Mouse (Mus musculus) layer of hippocampus, adult 2 months (tissue): ENCODE results near the gene Frat2. TPM values are rescaled to one million over a fixed set of nuclear protein-coding genes. Genes with fewer than 3 reads are reported as not detected.

Experiments used
- DNase-seq, 2 experiments: peaks; one replicate each; pipeline ENCODE4 v3.0.0; 2022; ENCODE audit warnings: low spot score in 2 of 2
- H3K27ac ChIP-seq: fragments of 200-600 bp; 2 replicates; pipeline ENCODE4 v1.8.1; 2022
- H3K4me3 ChIP-seq: fragments of 200-600 bp; 2 replicates; pipeline ENCODE4 v1.8.1; 2022; ENCODE audit warnings: mild to moderate bottlenecking
- CTCF ChIP-seq: fragments of 200-600 bp; conservative IDR thresholded peaks from 2 replicates; pipeline ENCODE4 v1.8.1; 2022; ENCODE audit warnings: antibody characterized with exemption, mild to moderate bottlenecking, moderate library complexity
- total RNA-seq, 2 experiments: library from RNA; stranded (reverse); gene quantifications; 2 replicates each; pipeline ENCODE4 v1.2.3; 2021

The Frat2 gene
- total RNA-seq, 2 experiments from 2014 or later, result 10.7 to 11.7 TPM

DNA sequence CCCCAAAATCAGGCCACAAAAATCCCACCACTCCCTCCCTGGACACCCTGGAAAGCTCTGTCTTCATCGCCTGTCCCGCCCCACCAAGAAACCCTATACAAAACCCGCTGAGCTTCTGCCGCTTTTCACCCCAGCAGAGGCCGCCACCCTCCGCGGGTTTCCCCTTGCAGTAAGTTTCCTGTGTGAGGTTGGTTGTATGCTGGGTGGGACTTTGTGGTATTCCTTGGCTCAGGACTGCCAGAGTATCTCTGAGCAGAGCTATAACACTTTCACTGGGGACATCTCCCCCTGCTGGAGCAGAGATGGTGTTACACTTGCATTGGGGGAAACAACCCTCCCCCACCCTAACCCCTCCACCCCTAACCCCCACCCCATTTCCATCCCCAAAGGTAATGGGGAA lies 44.6 kb downstream of the Frat2 start:
- Histone ChIP-seq H3K4me3 (no peak overlapping the region), H3K27ac (no peak overlapping the region)
- peak; percentile 65 for TF ChIP-seq CTCF
- DNase-seq, result no peak

DNA sequence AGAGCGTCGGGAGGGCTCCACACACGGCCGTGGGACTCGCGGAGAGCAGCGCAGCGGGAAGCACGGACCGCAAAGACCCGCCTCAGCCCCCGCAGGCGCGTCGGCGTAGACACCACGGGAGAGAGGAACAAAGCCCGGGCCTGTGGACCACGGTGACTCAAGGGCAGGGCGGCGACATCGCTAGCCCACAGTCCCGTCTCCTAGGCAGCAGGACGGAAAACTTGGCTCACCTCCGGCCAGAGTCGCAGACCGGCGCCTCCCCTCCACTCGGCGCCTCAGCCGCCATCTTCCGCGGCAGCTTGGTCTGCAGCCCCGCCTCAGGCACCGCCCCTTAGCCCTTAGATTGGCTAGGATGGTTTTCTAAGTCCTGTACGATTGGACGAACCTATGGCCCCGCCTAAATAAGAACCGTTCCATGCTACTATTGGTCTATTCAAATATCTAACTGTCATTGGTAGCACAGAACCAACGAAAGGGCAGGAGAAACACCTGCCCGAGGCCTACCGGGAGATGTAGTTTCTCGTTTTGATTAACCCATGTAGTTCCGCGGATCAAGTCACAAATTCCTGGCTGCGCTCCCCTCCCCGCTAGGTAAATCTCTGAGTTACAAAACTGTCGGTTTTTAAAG lies 46.1 kb downstream of the Frat2 start, which contains the start of gene Arhgap19:
TSS of gene Arhgap19 (minus strand) at position 306 of the 628 bp plus-strand sequence.
- peak; percentile 80 to 94 for DNase-seq
- Histone ChIP-seq H3K27ac (peak within 1 kb of the TSS; percentile 71), H3K4me3 (peak within 1 kb of the TSS; percentile 66)
- no peak for TF ChIP-seq CTCF

DNA sequence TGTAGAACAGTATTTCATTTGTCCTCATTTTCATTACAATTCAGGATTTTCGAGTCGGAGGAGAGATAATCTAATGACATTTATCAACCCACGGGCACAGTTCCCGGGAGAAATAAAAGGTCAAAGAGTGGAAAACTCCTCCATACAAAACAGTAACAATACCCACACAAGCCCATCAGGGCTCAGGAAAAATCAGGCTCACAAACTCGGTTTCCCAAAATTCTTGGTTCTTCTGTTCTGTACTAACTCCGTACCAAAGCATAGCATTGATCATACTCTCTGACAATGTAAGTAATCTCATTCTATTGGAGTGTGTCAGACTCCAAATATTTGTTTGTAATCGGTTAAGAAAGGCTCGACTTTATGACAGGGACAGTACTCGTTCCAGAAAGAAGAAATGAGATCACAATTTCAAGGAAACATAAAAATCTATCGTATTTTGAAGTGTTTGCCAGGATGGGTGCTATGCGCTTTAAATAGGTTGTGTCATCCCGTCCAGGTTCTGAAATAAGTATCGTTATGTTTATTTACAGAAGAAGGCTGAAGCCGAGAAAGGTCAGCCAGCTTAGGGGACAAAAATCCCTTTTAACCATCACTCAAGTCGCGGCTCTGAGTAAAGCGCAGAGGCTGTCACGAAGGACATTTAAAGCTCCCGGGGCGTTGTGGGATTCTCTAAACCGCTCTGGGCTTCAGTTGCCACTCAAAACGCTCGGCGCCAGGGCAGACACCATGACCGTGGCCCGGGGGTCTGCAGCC lies 46.8 kb downstream of the Frat2 start:
- no peak for DNase-seq
- TF ChIP-seq CTCF, result no peak
- Histone ChIP-seq H3K27ac (peak overlapping the region; percentile 71), H3K4me3 (peak overlapping the region; percentile 66)

DNA sequence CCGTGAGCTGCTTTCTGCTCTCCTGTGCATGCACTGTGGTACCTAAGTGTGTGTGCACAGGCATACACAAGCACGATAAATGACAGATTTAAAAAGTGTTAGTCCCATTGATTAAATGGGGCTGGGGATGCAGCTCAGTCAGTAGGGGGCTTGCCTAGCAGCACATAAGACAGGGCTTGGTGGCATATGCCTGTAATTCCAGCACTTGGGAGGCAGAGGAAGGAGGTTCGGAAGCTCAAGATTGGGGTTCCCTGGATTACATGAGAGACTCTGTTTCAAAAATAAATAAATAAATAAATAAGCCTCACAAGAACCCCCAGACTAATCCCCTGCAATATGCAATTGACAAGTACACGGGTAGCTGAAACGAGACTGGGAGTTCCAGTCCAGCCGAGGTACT lies 47.5 kb downstream of the Frat2 start:
- no peak for DNase-seq
- H3K27ac ChIP-seq, result no peak overlapping the region
- H3K4me3 ChIP-seq, result no peak overlapping the region
- no peak for TF ChIP-seq CTCF

DNA sequence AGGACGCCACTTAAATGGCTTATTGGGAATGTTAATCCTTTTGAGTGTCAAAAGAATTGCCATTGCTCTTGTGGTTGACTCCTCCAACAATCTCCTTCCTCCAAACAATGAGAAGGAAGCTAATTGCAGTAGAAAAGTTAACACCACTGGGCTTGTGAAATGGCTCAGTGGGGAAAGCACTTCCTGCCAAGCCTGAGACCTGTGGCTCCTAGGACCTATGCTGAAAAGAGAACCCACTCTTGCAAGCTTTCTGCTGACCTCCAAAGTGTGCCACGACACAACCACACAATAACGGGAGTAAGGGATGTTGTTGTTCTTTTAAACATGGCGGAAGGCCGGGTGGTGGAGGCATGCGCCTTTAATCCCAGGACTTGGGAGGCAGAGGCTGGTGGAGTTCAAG lies 50.4 kb downstream of the Frat2 start:
- Histone ChIP-seq H3K4me3 (no peak overlapping the region), H3K27ac (no peak overlapping the region)
- no peak for DNase-seq
- TF ChIP-seq CTCF, result no peak

DNA sequence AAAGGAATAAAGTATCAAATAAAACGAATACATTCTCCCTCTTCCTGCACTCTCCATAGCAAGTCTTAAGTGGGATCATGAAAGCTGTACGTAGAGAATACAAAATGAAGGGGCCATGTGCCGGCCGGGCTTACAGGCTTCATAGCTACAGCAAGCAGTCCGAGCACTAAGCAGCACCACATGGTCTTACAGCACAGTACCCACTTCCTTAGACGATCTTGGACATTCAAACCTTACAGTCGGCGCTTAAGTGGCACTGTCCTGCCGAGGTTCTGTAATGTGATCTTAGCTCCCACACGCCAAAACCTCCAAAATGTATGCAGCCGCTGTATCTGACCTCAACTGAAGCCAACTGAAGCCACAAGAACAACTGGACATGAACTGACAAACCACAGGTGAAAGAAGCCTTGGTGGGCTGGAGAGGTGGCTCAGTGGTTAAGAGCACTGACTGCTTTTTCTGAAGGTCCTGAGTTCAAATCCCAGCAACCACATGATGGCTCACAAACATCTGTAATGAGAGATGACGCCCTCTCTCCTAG lies 51.1 kb downstream of the Frat2 start:
- no peak for TF ChIP-seq CTCF
- DNase-seq, result no peak
- no peak overlapping the region for H3K4me3 ChIP-seq
- H3K27ac ChIP-seq, result no peak overlapping the region

DNA sequence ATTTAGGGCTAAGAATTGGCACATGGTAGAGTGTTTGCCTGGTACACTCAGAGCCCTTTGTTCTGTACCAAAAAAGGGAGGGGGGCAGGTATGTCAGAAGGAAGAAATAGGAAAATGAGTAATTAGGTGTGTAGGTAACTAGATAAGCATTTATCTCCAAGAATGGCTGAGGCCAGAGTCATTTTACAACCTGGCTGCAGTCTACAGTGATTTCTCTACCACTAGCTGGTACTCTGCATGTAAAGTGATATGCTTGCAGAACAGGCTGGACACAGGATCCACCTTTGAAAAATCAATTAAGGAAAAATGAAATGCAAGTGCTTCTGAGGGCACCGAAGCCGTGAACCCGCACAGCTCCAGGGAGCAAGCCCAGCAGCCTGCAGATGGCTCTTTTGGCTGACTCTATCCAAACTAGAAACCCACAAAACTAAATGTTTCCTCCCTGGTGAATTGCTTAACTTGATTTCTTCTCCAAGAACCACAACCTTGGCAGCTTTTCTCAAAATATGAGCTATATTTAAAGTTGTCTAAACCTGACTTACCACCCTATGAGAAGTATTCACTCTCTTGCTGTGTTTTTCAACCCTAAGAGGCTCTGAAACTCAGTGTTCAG lies 51.7 kb downstream of the Frat2 start:
- no peak overlapping the region for H3K27ac ChIP-seq
- H3K4me3 ChIP-seq, result no peak overlapping the region
- DNase-seq, result no peak
- TF ChIP-seq CTCF, result no peak

Other genes with a start within 250 kb of the Frat2 start
- gene Slit1, start 104.5 kb downstream of the Frat2 start, total RNA-seq, result 100 to 1,000 TPM; 232 to 244 TPM
- gene Arhgap19, start 46.1 kb downstream of the Frat2 start, total RNA-seq, result 1 to 10 TPM; 2.2 to 2.5 TPM
- 10 to 100 TPM; 22.0 to 27.1 TPM for gene Frat1, start 18.2 kb downstream of the Frat2 start, total RNA-seq
- 10 to 100 TPM; 33.4 to 34.2 TPM for gene Rrp12, start 48.0 kb upstream of the Frat2 start, total RNA-seq
- gene Pgam1, start 63.8 kb upstream of the Frat2 start, total RNA-seq, result 100 to 1,000 TPM; 502 to 540 TPM
- gene Exosc1, start 85.3 kb upstream of the Frat2 start, total RNA-seq, result 10 to 100 TPM; 27.6 to 35.4 TPM
- gene Zdhhc16, start 85.3 kb upstream of the Frat2 start, total RNA-seq, result 10 to 100 TPM; 45.2 to 47.3 TPM
- 10 to 100 TPM; 30.9 to 39.2 TPM for gene Mms19, start 133.0 kb upstream of the Frat2 start, total RNA-seq
- 10 to 100 TPM; 14.0 to 14.6 TPM for gene Ubtd1, start 133.6 kb upstream of the Frat2 start, total RNA-seq
- gene Ankrd2, start 187.9 kb upstream of the Frat2 start, total RNA-seq, result not detected
- gene Hoga1, start 197.5 kb upstream of the Frat2 start, total RNA-seq, result 1 to 10 TPM; 7.4 to 8.6 TPM
- gene 4933411K16Rik, start 204.1 kb upstream of the Frat2 start, total RNA-seq, result 1 to 10 TPM; 1.6 to 1.9 TPM
- gene Morn4, start 238.2 kb upstream of the Frat2 start, total RNA-seq, result 10 to 100 TPM; 65.6 to 67.0 TPM
- gene Pi4k2a, start 242.3 kb upstream of the Frat2 start, total RNA-seq, result 10 to 100 TPM; 62.5 to 68.2 TPM